Mouse (Mus musculus): ENCODE measurements around the gene Igfbp4. TPM values are rescaled to one million over a fixed set of nuclear protein-coding genes. Genes with fewer than 3 reads are reported as not detected.

The Igfbp4 gene
- polyA plus RNA-seq, 1 experiment from 2014 or later, result 145 TPM

Other genes starting within 250 kb of the Igfbp4 start
- 31.7 and 33.1 TPM in 2 replicates for gene Msl1, start 245.7 kb upstream of the Igfbp4 start, polyA plus RNA-seq (2015; fragmentation: Nextera tagmentation; extraction: Ambion mirVana)
- 49.4 and 54.2 TPM in 2 replicates for gene Casc3, start 236.3 kb upstream of the Igfbp4 start, polyA plus RNA-seq (2015; fragmentation: Nextera tagmentation; extraction: Ambion mirVana)
- 10.5 and 13.1 TPM in 2 replicates for gene Rapgefl1, start 204.5 kb upstream of the Igfbp4 start, polyA plus RNA-seq (2015; fragmentation: Nextera tagmentation; extraction: Ambion mirVana)
- gene Wipf2, start 177.6 kb upstream of the Igfbp4 start, polyA plus RNA-seq (2015; fragmentation: Nextera tagmentation; extraction: Ambion mirVana), result 4.4 and 4.5 TPM in 2 replicates
- 5.5 and 6.0 TPM in 2 replicates for gene Cdc6, start 133.4 kb upstream of the Igfbp4 start, polyA plus RNA-seq (2015; fragmentation: Nextera tagmentation; extraction: Ambion mirVana)
- gene Rara, start 113.4 kb upstream of the Igfbp4 start, polyA plus RNA-seq (2015; fragmentation: Nextera tagmentation; extraction: Ambion mirVana), result 11.4 and 16.8 TPM in 2 replicates
- 1.8 and 3.1 TPM in 2 replicates for gene Gjd3, start 58.2 kb upstream of the Igfbp4 start, polyA plus RNA-seq (2015; fragmentation: Nextera tagmentation; extraction: Ambion mirVana)
- gene Top2a, start 17.1 kb upstream of the Igfbp4 start, polyA plus RNA-seq (2015; fragmentation: Nextera tagmentation; extraction: Ambion mirVana), result 43.7 and 56.9 TPM in 2 replicates
- 0.08 and 0.17 TPM in 2 replicates for gene Tns4, start 48.1 kb downstream of the Igfbp4 start, polyA plus RNA-seq (2015; fragmentation: Nextera tagmentation; extraction: Ambion mirVana)
- 0.08 TPM in 2 replicates for gene Ccr7, start 113.8 kb downstream of the Igfbp4 start, polyA plus RNA-seq (2015; fragmentation: Nextera tagmentation; extraction: Ambion mirVana)
- gene Smarce1, start 189.8 kb downstream of the Igfbp4 start, polyA plus RNA-seq (2015; fragmentation: Nextera tagmentation; extraction: Ambion mirVana), result 253 and 266 TPM in 2 replicates
- gene Krt222, start 202.8 kb downstream of the Igfbp4 start, polyA plus RNA-seq (2015; fragmentation: Nextera tagmentation; extraction: Ambion mirVana), result 7.7 and 8.9 TPM in 2 replicates
- gene Krt24, start 244.0 kb downstream of the Igfbp4 start, polyA plus RNA-seq (2015; fragmentation: Nextera tagmentation; extraction: Ambion mirVana), result 0.13 TPM in 1 of 2 replicates, not detected in the other

All from hindbrain, embryonic 15.5 days (tissue).